Mouse (Mus musculus): ENCODE results near the gene Trmt2b. TPM values are rescaled to one million over a fixed set of nuclear protein-coding genes. Genes with fewer than 3 reads are reported as not detected.

Gene Trmt2b
- total and polyA plus RNA-seq, 3 experiments: 16.7 to 26.4 (median 19.2) TPM

DNA sequence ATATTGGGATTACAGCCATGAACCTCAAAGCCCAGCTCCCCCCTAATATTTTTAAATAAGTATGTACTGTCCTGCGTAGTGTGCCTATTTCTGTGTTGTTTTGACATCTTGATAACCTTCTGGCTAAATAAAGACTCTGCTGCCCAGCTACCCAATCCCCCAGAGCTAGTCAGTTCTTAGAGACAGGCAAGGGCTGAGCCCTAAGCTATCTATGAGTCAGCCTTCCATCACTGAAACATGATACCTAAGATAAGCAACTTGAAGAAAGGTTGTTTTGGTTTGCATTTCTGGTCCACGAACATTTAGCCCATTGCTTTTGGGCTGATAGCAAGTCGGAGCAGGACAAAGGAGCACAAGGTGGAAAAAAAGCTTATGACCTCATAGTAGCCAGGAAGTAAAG lies 56.2 kb downstream of the Trmt2b start:
- Histone ChIP-seq H3K4me3 (replicated peaks in 1 of 3; ENCODE audit: low read depth in 2 of 3, low read length in 2 of 3, poor library complexity in 1 of 3) (no peak overlapping the region), H3K4me2 (ENCODE audit: insufficient read depth, low read depth, poor library complexity, severe bottlenecking) (no peak overlapping the region), H3K36me3 (replicated peaks in 1 of 2; ENCODE audit: control insufficient read depth in 1 of 2, insufficient read depth in 1 of 2, low read length in 1 of 2) (peaks cover 35 to 56% of the 10 kb centered on the region in 2 experiments), H3K27ac (ENCODE audit: insufficient read depth, low read depth) (no peak overlapping the region), H3K9ac (ENCODE audit: insufficient read depth, low read depth) (no peak overlapping the region), H3K27me3 (replicated peaks) (no peaks in the 10 kb centered on the region), H3K9me3 (replicated peaks; ENCODE audit: low read length) (no peaks in the 10 kb centered on the region), H3K79me2 (replicated peaks; ENCODE audit: control insufficient read depth, extremely low read depth, insufficient read depth, poor library complexity, severe bottlenecking) (no peaks in the 10 kb centered on the region), H3K4me1 (ENCODE audit: control insufficient read depth in 1 of 2, insufficient read depth in 2 of 2) (no peaks in the 10 kb centered on the region)
- in situ Hi-C loops (cut with MboI; ENCODE audit: low pct_ligation_motif_present, low pct_unique_long_range_greater_than_20kb, low sequenced_read_pairs) (loop anchor here (10.0 kb wide), 1 partner anchor 86 kb away; no protein-coding TSS in a partner anchor), dilution Hi-C loops (cut with MboI; ENCODE audit: extremely low pct_ligation_motif_present, extremely low pct_unique_long_range_greater_than_20kb, low sequenced_read_pairs) (no loop called here)
- TF ChIP-seq NRF1 (IDR thresholded peaks at IDR 0.05; ENCODE audit: low read depth, low read length): no peak
- no peak for DNase-seq (ENCODE audit: extremely low read depth)

DNA sequence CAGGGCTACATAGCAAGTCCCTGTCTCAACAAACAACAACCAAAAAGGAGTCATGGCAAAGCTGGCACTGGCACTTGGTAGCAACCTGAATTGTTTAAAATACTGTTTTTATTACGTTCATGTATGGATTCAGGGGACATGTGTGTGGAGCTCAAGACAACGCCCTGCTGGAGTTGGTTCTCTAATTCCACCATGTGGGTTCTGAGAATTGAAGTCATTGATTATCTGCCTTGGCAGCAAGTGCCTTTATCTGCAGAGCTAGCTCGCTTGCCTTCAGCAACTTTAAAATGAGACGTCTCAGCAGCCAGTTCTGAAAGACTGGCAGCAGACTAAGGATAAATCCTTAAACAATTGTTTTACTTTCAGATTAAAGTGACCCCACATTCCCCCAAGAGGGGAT lies 58.6 kb downstream of the Trmt2b start:
- dilution Hi-C loops (cut with MboI; ENCODE audit: extremely low pct_ligation_motif_present, extremely low pct_unique_long_range_greater_than_20kb, low sequenced_read_pairs) (no loop called here), in situ Hi-C loops (cut with MboI; ENCODE audit: low pct_ligation_motif_present, low pct_unique_long_range_greater_than_20kb, low sequenced_read_pairs) (no loop called here)
- H3K79me2 ChIP-seq (replicated peaks; ENCODE audit: control insufficient read depth, extremely low read depth, insufficient read depth, poor library complexity, severe bottlenecking): no peaks in the 10 kb centered on the region
- no peaks in the 10 kb centered on the region for H3K4me1 ChIP-seq (ENCODE audit: control insufficient read depth in 1 of 2, insufficient read depth in 2 of 2)
- H3K27ac ChIP-seq (ENCODE audit: insufficient read depth, low read depth): no peak overlapping the region
- DNase-seq (ENCODE audit: extremely low read depth): no peak
- H3K4me2 ChIP-seq (ENCODE audit: insufficient read depth, low read depth, poor library complexity, severe bottlenecking): no peak overlapping the region
- H3K27me3 ChIP-seq (replicated peaks): no peaks in the 10 kb centered on the region
- H3K4me3 ChIP-seq (replicated peaks in 1 of 3; ENCODE audit: low read depth in 2 of 3, low read length in 2 of 3, poor library complexity in 1 of 3): no peak overlapping the region
- no peak overlapping the region for H3K9ac ChIP-seq (ENCODE audit: insufficient read depth, low read depth)
- TF ChIP-seq MEF2A (IDR thresholded peaks at IDR 0.05; ENCODE audit: borderline replicate concordance, low read depth, low read length) (no peak), MYC (IDR thresholded peaks at IDR 0.05; ENCODE audit: low read depth, low read length) (no peak), POLR2A (IDR thresholded peaks at IDR 0.05; ENCODE audit: low read depth, low read length) (no peak), ETS1 (conservative IDR thresholded peaks at IDR 0.05; ENCODE audit: low read depth, low read length) (no peak), TBP (conservative IDR thresholded peaks at IDR 0.05; ENCODE audit: low read depth, low read length) (no peak), CHD2 (IDR thresholded peaks at IDR 0.05; ENCODE audit: low read length) (no peak), RAD21 (IDR thresholded peaks at IDR 0.05; ENCODE audit: low read depth, low read length) (no peak)
- no peaks in the 10 kb centered on the region for H3K9me3 ChIP-seq (replicated peaks; ENCODE audit: low read length)
- peaks cover 21 to 38% of the 10 kb centered on the region in 2 experiments for H3K36me3 ChIP-seq (replicated peaks in 1 of 2; ENCODE audit: control insufficient read depth in 1 of 2, insufficient read depth in 1 of 2, low read length in 1 of 2)

- Histone ChIP-seq H3K27me3 (replicated peaks) (no peaks in the 10 kb centered on the region), H3K4me1 (ENCODE audit: control insufficient read depth in 1 of 2, insufficient read depth in 2 of 2) (no peaks in the 10 kb centered on the region), H3K9me3 (replicated peaks; ENCODE audit: low read length) (no peaks in the 10 kb centered on the region), H3K27ac (ENCODE audit: insufficient read depth, low read depth) (no peak overlapping the region), H3K4me3 (replicated peaks in 1 of 3; ENCODE audit: low read depth in 2 of 3, low read length in 2 of 3, poor library complexity in 1 of 3) (no peak overlapping the region), H3K79me2 (replicated peaks; ENCODE audit: control insufficient read depth, extremely low read depth, insufficient read depth, poor library complexity, severe bottlenecking) (no peaks in the 10 kb centered on the region), H3K9ac (ENCODE audit: insufficient read depth, low read depth) (no peak overlapping the region), H3K36me3 (replicated peaks in 1 of 2; ENCODE audit: control insufficient read depth in 1 of 2, insufficient read depth in 1 of 2, low read length in 1 of 2) (peaks cover 3 to 25% of the 10 kb centered on the region in 2 experiments), H3K4me2 (ENCODE audit: insufficient read depth, low read depth, poor library complexity, severe bottlenecking) (no peak overlapping the region)
- in situ Hi-C loops (cut with MboI; ENCODE audit: low pct_ligation_motif_present, low pct_unique_long_range_greater_than_20kb, low sequenced_read_pairs) (no loop called here), dilution Hi-C loops (cut with MboI; ENCODE audit: extremely low pct_ligation_motif_present, extremely low pct_unique_long_range_greater_than_20kb, low sequenced_read_pairs) (no loop called here)
- no peak for DNase-seq (ENCODE audit: extremely low read depth)
- TF ChIP-seq HCFC1 (IDR thresholded peaks at IDR 0.05; ENCODE audit: low read depth, low read length) (no peak), POLR2A (IDR thresholded peaks at IDR 0.05; ENCODE audit: low read depth, low read length) (no peak), IRF4 (IDR thresholded peaks at IDR 0.05; ENCODE audit: low read depth, low read length) (no peak), MAFK (IDR thresholded peaks at IDR 0.05; ENCODE audit: insufficient replicate concordance, low read length) (no peak), MYC (IDR thresholded peaks at IDR 0.05; ENCODE audit: low read depth, low read length) (no peak), USF2 (conservative IDR thresholded peaks at IDR 0.05; ENCODE audit: low read depth, low read length) (no peak), RAD21 (IDR thresholded peaks at IDR 0.05; ENCODE audit: low read depth, low read length) (no peak), POLR2AphosphoS2 (IDR thresholded peaks at IDR 0.05; ENCODE audit: low read depth, low read length) (no peak), E2F4 (IDR thresholded peaks at IDR 0.05; ENCODE audit: insufficient replicate concordance, low read depth, low read length) (no peak), RCOR1 (conservative IDR thresholded peaks at IDR 0.05; ENCODE audit: low read depth, low read length) (no peak), JUN (IDR thresholded peaks at IDR 0.05; ENCODE audit: insufficient read depth, low read depth, low read length) (no peak), NRF1 (IDR thresholded peaks at IDR 0.05; ENCODE audit: low read depth, low read length) (no peak), KAT2A (IDR thresholded peaks at IDR 0.05; ENCODE audit: insufficient replicate concordance, low read length) (no peak), JUND (conservative IDR thresholded peaks at IDR 0.05; ENCODE audit: low read depth, low read length) (no peak), SMC3 (IDR thresholded peaks at IDR 0.05; ENCODE audit: low read depth, low read length) (no peak)
Observed at GRCm38 (mm10) chrX:134211151-134211642, 65.6 kb downstream of the Trmt2b start.

Data from CH12.LX (cell line).